Mouse (Mus musculus) ovary, adult 18-20 months (tissue): ENCODE results near the gene Trrap.

Experiments used
- DNase-seq: peaks from one replicate; pipeline ENCODE4 v3.0.0; 2022; ENCODE audit warnings: low spot score, mixed read lengths

Trrap gene

DNA sequence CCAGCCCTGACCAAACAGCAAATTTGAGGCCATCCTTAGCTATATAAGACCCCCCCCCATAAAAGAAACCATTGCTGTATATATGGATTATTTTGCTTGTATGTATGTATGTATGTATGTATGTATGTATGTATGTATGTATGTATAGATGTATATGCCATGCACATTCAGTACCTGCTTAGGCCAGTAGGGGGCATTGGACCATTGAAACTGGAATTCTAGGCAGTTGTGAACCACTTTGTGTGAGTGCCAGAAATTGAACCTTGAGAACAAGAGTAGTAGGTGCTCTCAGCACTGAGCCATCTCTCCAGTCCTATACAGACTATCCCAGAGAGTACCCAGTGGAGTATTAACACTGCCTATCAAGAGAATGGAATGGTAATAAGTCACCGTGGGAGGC lies 104.2 kb downstream of the Trrap start:
- DNase-seq, result no peak

DNA sequence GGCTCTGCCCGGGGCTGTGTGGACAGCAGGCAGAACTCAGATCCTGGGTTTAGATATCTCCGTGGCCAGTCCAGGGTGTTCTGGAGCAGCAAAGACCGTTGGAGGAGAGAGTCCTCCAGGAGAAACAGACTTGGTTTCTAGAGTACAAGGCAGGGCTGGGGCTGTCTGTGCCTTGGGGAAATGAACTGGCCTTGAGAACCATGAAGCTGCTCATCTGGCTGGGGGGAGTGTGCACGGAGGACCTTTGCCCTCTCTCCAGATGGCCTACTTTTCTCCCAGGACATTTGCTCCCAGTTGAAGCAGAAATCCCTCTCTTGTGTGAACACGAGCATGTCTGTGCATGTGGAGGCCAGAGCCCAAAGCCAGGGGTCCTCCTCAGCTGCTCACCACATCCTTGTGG lies 104.8 kb downstream of the Trrap start:
- no peak for DNase-seq

DNA sequence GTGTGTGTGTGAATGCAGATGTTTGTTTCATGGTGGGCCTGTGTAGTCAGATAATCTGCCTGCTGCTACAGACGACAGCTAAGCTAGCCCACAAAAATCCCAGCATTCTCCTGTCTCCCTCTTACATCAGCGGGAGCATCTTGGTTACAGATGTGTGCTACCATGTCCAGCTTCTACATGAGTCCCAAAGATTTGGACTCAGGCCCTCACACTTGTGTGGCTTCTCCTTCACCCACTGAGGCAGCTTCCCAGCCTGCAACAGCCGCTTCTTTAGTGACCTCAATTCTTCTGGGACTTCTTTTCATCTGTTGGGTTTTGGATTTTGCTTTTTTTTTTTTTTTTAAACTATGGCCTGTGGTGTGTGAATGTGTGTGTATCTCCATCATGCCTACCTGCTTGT lies 105.3 kb downstream of the Trrap start:
- no peak for DNase-seq

DNA sequence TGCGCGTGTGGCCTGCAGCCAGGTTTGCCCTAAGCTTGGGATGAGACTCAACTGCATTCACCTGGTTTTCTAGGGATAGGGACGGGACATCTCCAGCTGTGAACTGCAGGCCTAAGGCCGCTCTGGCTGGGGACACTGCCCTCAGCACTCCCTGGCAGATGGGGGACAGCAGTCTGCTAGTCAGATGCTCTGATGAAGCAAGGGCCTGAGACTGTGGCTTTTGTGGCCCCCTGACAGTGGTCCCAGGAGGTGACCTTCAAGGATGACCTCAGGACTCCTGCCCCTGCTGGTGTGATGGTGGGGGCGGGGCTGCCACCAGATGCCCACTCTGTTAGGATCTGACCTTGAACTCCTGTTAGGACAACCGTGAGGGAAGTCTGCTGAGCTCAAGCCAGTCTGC lies 107.7 kb downstream of the Trrap start:
- no peak for DNase-seq

DNA sequence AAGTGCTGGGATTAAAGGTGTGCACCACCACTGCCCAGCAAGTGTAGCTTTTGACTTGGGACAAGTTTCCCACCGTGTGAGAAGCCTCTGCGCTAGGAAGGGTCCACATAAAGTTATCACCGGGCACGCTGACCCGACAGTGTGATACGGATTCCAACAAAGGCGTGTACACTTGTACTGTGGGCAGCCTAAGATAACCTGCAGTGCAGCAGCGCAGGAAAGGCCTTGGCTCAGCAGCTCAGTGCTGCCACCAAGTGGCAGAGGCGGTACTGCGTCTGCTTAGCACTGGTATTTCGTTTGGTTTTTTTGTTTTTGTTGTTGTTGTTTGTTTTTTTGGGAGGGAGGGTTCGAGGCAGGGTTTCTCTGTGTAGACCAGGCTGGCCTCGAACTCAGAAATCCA lies 108.4 kb downstream of the Trrap start:
- peak; percentile 39 for DNase-seq

DNA sequence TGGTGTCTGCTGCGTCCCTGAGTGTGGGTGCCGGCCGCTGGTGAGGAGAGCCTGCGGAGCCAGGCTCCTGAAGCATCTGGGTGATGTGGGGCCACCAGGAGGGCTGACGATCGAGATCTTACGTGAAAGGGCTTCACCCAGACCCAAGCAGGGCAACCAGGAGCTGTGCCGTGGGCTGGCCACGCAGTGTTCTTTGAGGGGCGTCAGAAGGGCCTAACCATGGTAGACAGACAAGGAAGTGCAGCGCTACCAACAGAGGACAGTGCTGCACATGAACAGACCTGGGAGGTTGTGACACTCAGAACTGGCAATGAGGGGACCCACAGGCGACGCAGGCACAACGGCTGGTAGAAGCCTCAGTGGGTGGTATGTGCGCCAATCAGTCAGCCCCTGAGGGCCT lies 109.5 kb downstream of the Trrap start:
- no peak for DNase-seq

DNA sequence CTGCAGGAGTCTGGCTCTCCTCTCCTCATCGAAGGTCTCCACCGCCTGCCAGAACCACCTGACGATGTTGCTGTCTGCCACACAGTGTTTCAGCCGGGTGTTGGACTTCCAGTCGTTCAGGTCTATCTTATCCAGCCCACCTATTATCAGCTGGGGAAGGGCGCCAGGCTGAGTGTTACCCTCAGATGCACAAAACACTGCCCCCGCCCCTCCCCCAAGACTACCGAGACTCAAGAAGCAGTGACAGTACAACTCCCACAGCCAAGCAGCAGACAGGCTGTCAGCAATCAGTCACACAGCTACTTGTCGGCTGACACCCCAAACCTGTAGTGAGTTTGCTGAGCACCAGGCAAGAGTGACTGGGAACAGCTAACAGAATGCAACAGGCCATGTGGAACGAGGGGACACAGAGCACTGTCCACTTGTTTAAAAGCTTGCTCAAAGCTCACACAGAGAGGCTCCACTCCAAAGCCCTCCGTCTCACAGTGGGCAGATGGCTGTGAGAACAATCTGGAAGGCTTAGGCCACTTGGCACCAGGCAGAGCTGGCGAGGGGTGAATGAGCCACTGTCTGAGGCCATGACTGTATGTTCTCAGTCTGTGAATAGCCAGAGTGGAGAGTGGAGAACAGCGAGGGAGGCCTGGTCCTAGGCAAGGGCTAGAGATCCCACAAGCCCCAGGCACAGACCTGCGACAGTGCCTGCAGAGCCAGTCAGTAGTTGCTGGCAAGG lies 114.3 kb downstream of the Trrap start:
- no peak for DNase-seq

DNA sequence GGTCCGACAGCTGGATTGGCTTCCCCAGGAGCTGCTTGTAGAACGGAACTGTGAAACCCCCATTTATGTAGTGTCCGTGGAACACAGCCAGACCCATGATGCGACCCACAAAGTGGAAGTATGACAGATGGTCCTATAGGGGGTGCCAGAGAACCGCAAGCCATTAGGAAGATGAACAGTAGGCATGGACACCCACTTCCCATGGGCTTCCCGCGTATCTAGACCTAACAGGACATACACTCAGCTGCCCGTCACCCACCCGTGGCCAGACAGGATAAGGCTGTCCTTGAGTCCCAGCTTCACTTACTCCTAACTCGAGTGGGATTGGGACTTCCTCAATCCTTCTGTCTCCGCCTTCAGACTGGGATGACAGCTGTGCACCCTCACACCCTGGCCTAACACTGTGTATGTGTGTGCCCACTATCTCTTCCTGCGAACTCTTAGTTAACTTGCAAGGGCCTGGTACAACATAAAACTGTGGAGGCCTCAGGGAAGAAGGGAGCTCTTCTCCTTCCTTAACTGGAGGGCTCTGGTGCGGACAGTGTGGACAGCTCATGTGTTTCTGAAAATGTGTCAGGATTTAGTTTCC lies 117.2 kb downstream of the Trrap start:
- no peak for DNase-seq

DNA sequence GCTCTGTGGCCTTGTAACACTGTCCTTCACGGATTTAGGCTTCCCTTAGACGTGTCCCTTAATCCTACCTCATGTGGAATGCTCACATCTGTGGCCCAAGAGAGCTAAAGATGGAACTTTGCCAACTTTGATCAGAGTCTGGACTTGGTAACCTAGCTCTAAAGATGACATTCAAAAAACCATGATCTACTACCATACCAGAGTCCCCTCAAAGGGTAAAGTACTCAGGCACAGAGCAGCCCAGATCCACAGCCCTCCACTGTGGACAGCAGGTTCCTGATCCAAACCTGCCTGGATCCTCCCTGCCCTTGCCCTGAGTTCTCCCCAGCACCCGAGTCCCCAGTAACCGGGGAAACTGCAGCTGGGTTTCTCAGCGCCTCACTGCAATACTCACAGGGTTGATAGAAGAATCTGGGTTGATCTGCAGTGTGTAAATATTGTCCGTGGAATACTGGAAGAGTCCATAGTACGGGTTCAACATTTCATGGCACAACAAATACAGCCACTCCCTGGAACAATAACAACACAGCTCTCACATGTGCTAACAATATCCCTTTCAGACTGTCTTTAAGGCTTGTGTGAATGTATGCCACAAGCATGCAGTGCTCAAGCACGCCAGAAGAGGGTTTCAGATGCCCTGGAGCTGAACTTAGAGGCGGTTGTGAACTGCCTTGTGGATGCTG lies 118.6 kb downstream of the Trrap start:
- no peak for DNase-seq

DNA sequence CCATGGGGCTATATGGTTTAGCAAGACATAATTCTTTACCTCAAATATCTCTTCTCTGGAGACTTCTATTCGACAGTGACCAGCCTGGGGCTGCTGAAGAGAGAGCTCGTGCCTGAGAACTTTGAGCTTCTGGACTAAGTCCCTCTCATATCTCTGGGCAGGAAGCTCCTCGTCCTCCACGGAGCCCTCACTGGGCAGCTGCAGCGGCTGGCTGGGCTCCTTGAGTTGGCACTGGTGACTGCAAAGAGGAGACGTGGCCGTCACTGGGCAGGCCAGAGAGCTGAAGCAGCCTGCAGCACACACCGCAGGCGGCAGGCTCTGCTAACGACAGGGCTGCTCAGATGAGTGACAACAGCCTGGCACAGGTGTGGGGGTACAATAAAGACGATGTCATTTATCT lies 123.7 kb downstream of the Trrap start:
- no peak for DNase-seq

DNA sequence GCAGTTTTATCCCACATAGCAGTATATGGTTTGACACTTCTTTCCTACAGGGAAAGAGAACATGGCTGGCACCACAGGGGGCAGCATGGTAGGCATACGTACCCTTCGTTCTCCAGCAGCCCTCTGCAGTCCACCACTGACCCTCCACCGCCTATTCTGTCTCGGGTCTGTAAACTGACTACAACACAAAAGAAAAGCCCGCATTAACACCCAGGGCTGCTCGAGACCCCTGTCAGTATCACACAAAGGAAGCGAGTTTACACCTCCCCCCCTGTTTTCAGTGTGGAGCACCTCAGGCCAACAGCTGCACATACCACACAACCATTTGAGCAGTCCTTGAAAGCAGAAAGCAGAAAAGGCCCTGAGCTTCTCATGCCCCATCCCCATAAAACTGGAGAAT lies 130.3 kb downstream of the Trrap start:
- no peak for DNase-seq

DNA sequence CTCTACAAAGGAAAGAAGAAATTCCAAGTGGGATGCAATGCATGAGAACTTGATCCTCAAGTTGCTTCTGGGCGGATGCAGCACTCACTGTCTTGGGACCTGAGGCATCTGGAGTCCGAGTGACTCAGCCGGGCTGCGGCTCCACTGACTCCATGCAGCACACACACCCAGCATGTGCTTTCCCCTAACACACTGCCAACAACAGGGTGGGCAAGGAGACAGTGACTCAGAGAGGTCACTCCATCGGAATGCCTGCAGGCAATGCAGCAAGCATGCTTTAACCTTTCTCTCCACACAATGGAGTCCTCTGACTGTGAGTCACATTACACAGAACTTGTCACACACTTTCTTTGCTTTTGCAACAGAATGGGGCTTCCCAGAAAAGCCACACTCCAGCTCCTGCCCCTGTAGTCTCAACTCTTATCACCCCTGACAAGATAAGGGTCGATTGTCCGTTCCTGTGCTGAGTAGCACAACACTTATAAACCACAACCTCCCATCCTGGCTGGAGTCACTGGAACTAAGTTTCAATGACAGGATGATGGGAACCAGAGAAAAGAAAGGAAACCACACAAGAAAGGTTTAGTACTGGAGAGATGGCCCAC lies 131.0 kb downstream of the Trrap start:
- DNase-seq, result peak; percentile 24

DNA sequence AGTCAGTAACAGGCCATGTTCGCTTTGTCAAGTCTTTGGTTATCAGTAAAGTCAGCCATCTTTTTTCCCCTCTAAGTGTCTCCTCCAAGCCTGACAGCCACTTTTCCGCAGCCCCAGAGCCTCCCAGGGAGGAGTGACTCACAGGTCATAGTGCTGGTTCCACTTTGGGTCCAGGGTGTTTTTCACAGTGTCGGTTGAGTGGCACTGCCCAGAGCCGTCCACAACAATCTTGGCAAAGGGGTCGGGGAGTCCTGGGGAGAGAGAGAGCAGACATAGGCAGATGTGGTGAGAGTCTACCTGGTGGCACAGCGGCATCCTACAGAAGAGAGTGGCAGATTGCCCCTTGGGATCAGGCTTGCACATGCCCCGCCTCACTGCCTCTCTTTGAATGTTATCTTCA lies 133.5 kb downstream of the Trrap start:
- DNase-seq, result no peak

DNA sequence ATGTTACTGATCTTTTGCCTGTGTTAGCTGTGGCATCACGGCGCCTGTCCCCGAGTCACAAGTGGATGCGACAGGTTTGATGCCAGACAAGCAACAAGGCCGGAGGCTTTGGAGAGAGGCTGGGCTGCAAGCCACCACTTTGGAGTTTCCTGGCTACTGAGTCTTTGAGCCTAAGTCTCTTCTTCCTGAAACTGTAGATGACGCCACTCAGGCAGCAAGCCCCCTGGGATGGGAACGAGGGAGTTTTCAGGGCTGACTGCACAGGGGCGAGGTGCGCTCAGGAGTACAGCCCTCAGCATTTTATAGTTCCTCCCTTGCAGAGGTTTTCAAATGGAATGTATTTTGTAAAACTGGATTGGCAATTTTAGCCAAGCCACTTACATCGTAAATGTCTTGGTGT lies 134.3 kb downstream of the Trrap start:
- no peak for DNase-seq

DNA sequence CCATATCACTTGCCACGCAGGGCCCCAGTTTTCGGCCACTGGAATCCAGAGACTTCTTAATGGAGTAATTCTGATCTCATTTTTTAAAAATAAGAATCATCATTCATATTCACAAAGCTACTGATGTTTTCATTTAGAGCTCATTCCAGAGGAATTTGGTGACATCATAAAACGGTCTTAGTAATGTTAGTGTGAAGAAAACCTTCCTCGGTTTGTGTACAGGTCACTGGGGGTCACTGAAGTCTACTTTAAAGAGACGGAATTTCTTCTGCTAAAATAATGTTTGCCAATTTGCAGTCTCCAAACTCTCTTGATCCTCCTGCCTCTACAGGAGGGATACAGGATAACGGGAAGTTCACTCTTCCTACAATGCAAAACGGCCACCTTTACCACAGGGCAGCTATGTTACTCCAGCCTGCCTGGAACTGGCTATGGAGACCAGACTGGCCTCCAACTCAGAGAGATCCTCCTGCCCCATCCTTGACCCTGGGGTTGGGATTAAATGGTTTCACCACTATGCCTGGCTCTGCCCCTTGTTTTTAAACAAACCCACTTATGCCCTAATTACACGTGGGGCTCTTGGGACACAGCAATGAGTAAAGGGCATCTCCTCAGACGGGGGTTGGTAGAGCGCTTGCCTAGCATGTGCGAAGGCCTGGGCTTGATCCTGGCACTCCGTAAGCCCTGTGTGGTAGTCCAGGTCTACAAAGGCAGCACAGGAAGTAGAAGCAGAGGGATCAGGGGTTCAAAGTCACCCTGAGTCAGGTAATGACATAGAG lies 137.0 kb downstream of the Trrap start:
- DNase-seq, result no peak

DNA sequence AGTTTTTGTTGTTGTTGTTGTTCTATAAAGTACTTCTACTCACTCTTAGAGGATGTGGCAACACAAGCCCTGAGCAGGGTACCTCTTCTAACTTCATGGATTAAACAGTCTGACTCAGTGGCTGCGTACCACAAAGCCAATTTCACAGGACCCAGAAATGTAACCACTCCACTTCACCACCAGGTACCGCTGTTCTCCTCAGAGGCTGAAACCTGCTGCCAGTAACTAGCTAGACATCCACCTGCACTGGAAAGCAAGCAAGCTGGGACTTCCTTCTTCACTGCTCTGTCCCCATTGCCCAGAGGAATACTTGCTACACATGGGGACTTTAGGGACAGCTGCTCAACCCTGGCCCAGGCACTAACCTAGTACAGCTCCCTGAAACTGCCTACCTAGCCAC lies 140.1 kb downstream of the Trrap start:
- no peak for DNase-seq
